Mouse (Mus musculus) embryonic facial prominence, embryonic 11.5 days (tissue): ENCODE data around the gene Gpr62. TPM values are rescaled to one million over a fixed set of nuclear protein-coding genes. Genes with fewer than 3 reads are reported as not detected.

Experiments used
- ATAC-seq: fragments of 200-750 bp; cut with Nextera tagmentation; replicated peaks from 2 replicates; pipeline ENCODE4 v1.8.0; 2017; ENCODE audit warnings: low read depth; ENCODE audit not compliant: insufficient number of reproducible peaks, low FRiP score, low TSS enrichment
- DNase-seq: peaks from one replicate; pipeline ENCODE4 v3.0.0-alpha.2; 2015; ENCODE audit warnings: low spot score
- H3K27ac ChIP-seq: fragments of 300-500 bp; sonication (generic); replicated peaks from 2 replicates; pipeline ENCODE4 v1.5.1; 2014; ENCODE audit warnings: mild to moderate bottlenecking, low read depth, low read length, control low read depth
- H3K27me3 ChIP-seq: fragments of 300-500 bp; sonication (generic); 2 replicates; pipeline ENCODE4 v1.6.1; 2014; ENCODE audit warnings: mild to moderate bottlenecking, low read length, moderate library complexity, mixed read lengths; ENCODE audit not compliant: control insufficient read depth, insufficient read depth
- H3K36me3 ChIP-seq: fragments of 300-500 bp; sonication (generic); replicated peaks from 2 replicates; pipeline ENCODE4 v1.6.1; 2014; ENCODE audit warnings: low read depth, mild to moderate bottlenecking, low read length, moderate library complexity, mixed read lengths; ENCODE audit not compliant: control insufficient read depth, insufficient read depth
- H3K4me1 ChIP-seq: fragments of 300-500 bp; sonication (generic); 2 replicates; pipeline ENCODE4 v1.6.1; 2014; ENCODE audit warnings: low read length, mixed read lengths; ENCODE audit not compliant: control insufficient read depth, insufficient read depth
- H3K4me2 ChIP-seq: fragments of 300-500 bp; sonication (generic); 2 replicates; pipeline ENCODE4 v1.6.1; 2014; ENCODE audit warnings: low read depth, mild to moderate bottlenecking, control low read depth, low read length, moderate library complexity
- H3K4me3 ChIP-seq: fragments of 300-500 bp; sonication (generic); 2 replicates; pipeline ENCODE4 v1.5.1; 2014; ENCODE audit warnings: low read depth, low read length, control low read depth
- H3K9ac ChIP-seq: fragments of 300-500 bp; sonication (generic); replicated peaks from 2 replicates; pipeline ENCODE4 v1.6.1; 2014; ENCODE audit warnings: mild to moderate bottlenecking, control low read depth, low read length
- H3K9me3 ChIP-seq: fragments of 300-500 bp; sonication (generic); replicated peaks from 2 replicates; pipeline ENCODE4 v1.6.1; 2016; ENCODE audit warnings: mild to moderate bottlenecking, low read length, inconsistent platforms, mixed read lengths; ENCODE audit not compliant: control insufficient read depth
- WGBS: fragments of 180-500 bp; shearing (Covaris S2); extraction: QIAGEN DNeasy Blood & Tissue Kit; methylation state at CpG from one replicate; pipeline ENCODE4 v1.1.7; 2014; 5-methylcytosine and 5-hydroxymethylcytosine counted together
- polyA plus RNA-seq: library from polyadenylated mRNA; unstranded; fragments of >200 nt; fragmentation: Nextera tagmentation; extraction: Ambion mirVana; gene quantifications from 2 replicates; pipeline ENCODE4 v1.2.1, GENCODE M21; 2014

The Gpr62 gene
- 0.10 and 0.31 TPM in 2 replicates for polyA plus RNA-seq

GRCm38 (mm10) chr9:106465571-106466200 lies at the start of gene Gpr62:
TSS of gene Gpr62 (minus strand) at chr9:106465938.
- ATAC-seq = no peak; the same call in 1 of the 2 replicates
- 34% methylated on average over 26 of the region's 26 CpGs for WGBS
- Histone ChIP-seq H3K36me3 (peaks cover 8% of the 10 kb centered on the region), H3K9ac (peak within 1 kb of the TSS; percentile 82), H3K4me2 (peak within 1 kb of the TSS; percentile 85), H3K4me1 (peaks cover 7% of the 10 kb centered on the region; the same call in 1 of the 2 replicates), H3K9me3 (no peaks in the 10 kb centered on the region), H3K4me3 (peak within 1 kb of the TSS; percentile 49), H3K27ac (peak within 1 kb of the TSS; percentile 2; the same call in 1 of the 2 replicates), H3K27me3 (no peaks in the 10 kb centered on the region)
- no peak for DNase-seq

GRCm38 (mm10) chr9:106514273-106514672 lies 48.5 kb upstream of the Gpr62 start, which contains the start of gene Iqcf5:
TSS of gene Iqcf5 (plus strand) at chr9:106514573.
- H3K4me1 ChIP-seq = no peaks in the 10 kb centered on the region
- no peaks in the 10 kb centered on the region for H3K36me3 ChIP-seq
- H3K27ac ChIP-seq = no peak within 1 kb of the TSS
- no peaks in the 10 kb centered on the region for H3K9me3 ChIP-seq
- no peak for DNase-seq
- H3K4me3 ChIP-seq = no peak within 1 kb of the TSS
- no peak within 1 kb of the TSS for H3K9ac ChIP-seq
- no peak for ATAC-seq
- H3K4me2 ChIP-seq = no peak within 1 kb of the TSS
- WGBS = 92% methylated on average over 4 of the region's 4 CpGs
- no peaks in the 10 kb centered on the region for H3K27me3 ChIP-seq

GRCm38 (mm10) chr9:106513566-106513965 lies 47.8 kb upstream of the Gpr62 start:
- ATAC-seq (no peak), DNase-seq (no peak)
- 78% methylated on average over 6 of the region's 6 CpGs for WGBS
- H3K9me3 ChIP-seq = no peaks in the 10 kb centered on the region
- H3K4me1 ChIP-seq = no peaks in the 10 kb centered on the region
- no peaks in the 10 kb centered on the region for H3K36me3 ChIP-seq
- H3K4me3 ChIP-seq = no peak overlapping the region
- no peak overlapping the region for H3K4me2 ChIP-seq
- H3K27me3 ChIP-seq = no peaks in the 10 kb centered on the region
- H3K9ac ChIP-seq = no peak overlapping the region
- H3K27ac ChIP-seq = no peak overlapping the region

- Histone ChIP-seq H3K4me1 (no peaks in the 10 kb centered on the region), H3K9me3 (no peaks in the 10 kb centered on the region), H3K4me3 (no peak overlapping the region), H3K36me3 (no peaks in the 10 kb centered on the region), H3K4me2 (no peak overlapping the region), H3K27ac (no peak overlapping the region), H3K27me3 (no peaks in the 10 kb centered on the region), H3K9ac (no peak overlapping the region)
- ATAC-seq (no peak), DNase-seq (no peak)
- WGBS = 68% methylated on average over 13 of the region's 13 CpGs
Observed at GRCm38 (mm10) chr9:106512729-106513450, 47.2 kb upstream of the Gpr62 start.

- DNase-seq (no peak), ATAC-seq (no peak)
- 90% methylated on average over 10 of the region's 10 CpGs for WGBS
- Histone ChIP-seq H3K4me2 (no peak overlapping the region), H3K9ac (no peak overlapping the region), H3K27ac (no peak overlapping the region), H3K4me1 (no peaks in the 10 kb centered on the region), H3K27me3 (no peaks in the 10 kb centered on the region), H3K4me3 (no peak overlapping the region), H3K36me3 (no peaks in the 10 kb centered on the region), H3K9me3 (no peaks in the 10 kb centered on the region)
Observed at GRCm38 (mm10) chr9:106509356-106509755, 43.6 kb upstream of the Gpr62 start.

- Histone ChIP-seq H3K27ac (no peak overlapping the region), H3K9ac (no peak overlapping the region), H3K4me2 (no peak overlapping the region), H3K9me3 (no peaks in the 10 kb centered on the region), H3K27me3 (no peaks in the 10 kb centered on the region), H3K4me1 (no peaks in the 10 kb centered on the region), H3K36me3 (no peaks in the 10 kb centered on the region), H3K4me3 (no peak overlapping the region)
- DNase-seq = no peak
- no peak for ATAC-seq
- WGBS = 72% methylated on average over 6 of the region's 6 CpGs
Observed at GRCm38 (mm10) chr9:106504246-106504645, 38.5 kb upstream of the Gpr62 start.

GRCm38 (mm10) chr9:106501846-106502245 lies 36.1 kb upstream of the Gpr62 start:
- Histone ChIP-seq H3K4me2 (no peak overlapping the region), H3K4me3 (no peak overlapping the region), H3K4me1 (no peaks in the 10 kb centered on the region), H3K9me3 (no peaks in the 10 kb centered on the region), H3K9ac (no peak overlapping the region), H3K27me3 (no peaks in the 10 kb centered on the region), H3K27ac (no peak overlapping the region), H3K36me3 (no peaks in the 10 kb centered on the region)
- WGBS = 90% methylated on average over 22 of the region's 22 CpGs
- no peak for ATAC-seq
- no peak for DNase-seq

- no peak within 1 kb of the TSS for H3K4me2 ChIP-seq
- no peaks in the 10 kb centered on the region for H3K9me3 ChIP-seq
- no peak for DNase-seq
- no peak within 1 kb of the TSS for H3K9ac ChIP-seq
- WGBS = 92% methylated on average over 6 of the region's 6 CpGs
- no peak within 1 kb of the TSS for H3K4me3 ChIP-seq
- H3K27ac ChIP-seq = no peak within 1 kb of the TSS
- no peaks in the 10 kb centered on the region for H3K27me3 ChIP-seq
- no peaks in the 10 kb centered on the region for H3K4me1 ChIP-seq
- H3K36me3 ChIP-seq = no peaks in the 10 kb centered on the region
- ATAC-seq = no peak
Observed at GRCm38 (mm10) chr9:106499667-106500066, 33.9 kb upstream of the Gpr62 start, which contains the start of gene Iqcf1. TSS of gene Iqcf1 (plus strand) at chr9:106499967.
